Mouse (Mus musculus) lung, embryonic 14.5 days (tissue): ENCODE results near the gene Zfp276. TPM values are rescaled to one million over a fixed set of nuclear protein-coding genes. Genes with fewer than 3 reads are reported as not detected.
A peak's percentile ranks its signal among the peaks of the same experiment; 100 is the strongest.

Experiments
- ATAC-seq: fragments of 200-750 bp; cut with Nextera tagmentation; 2 replicates; pipeline ENCODE4 v1.8.0; 2017; ENCODE audit warnings: mild to moderate bottlenecking, moderate TSS enrichment, moderate library complexity; ENCODE audit not compliant: insufficient read depth
- DNase-seq: peaks from one replicate; pipeline ENCODE4 v3.0.0-alpha.2; 2015
- H3K27ac ChIP-seq: fragments of 300-500 bp; sonication (generic); 2 replicates; pipeline ENCODE4 v1.5.1; 2014; ENCODE audit warnings: low read depth, mild to moderate bottlenecking, moderate library complexity
- H3K27me3 ChIP-seq: fragments of 300-500 bp; sonication (generic); 2 replicates; pipeline ENCODE4 v1.6.1; 2014; ENCODE audit warnings: low read length, control low read depth; ENCODE audit not compliant: insufficient read depth
- H3K36me3 ChIP-seq: fragments of 300-500 bp; sonication (generic); 2 replicates; pipeline ENCODE4 v1.6.1; 2014; ENCODE audit warnings: control low read depth; ENCODE audit not compliant: insufficient read depth
- H3K4me1 ChIP-seq: fragments of 300-500 bp; sonication (generic); 2 replicates; pipeline ENCODE4 v1.6.1; 2014; ENCODE audit warnings: antibody characterized with exemption, control low read depth; ENCODE audit not compliant: insufficient read depth
- H3K4me2 ChIP-seq: fragments of 300-500 bp; sonication (generic); 2 replicates; pipeline ENCODE4 v1.6.1; 2014; ENCODE audit warnings: mild to moderate bottlenecking
- H3K4me3 ChIP-seq: fragments of 300-500 bp; sonication (generic); 2 replicates; pipeline ENCODE4 v1.5.1; 2014; ENCODE audit warnings: low read depth, low read length
- H3K9ac ChIP-seq: fragments of 300-500 bp; sonication (generic); 2 replicates; pipeline ENCODE4 v1.6.1; 2014
- H3K9me3 ChIP-seq: fragments of 300-500 bp; sonication (generic); 2 replicates; pipeline ENCODE4 v1.6.1; 2016; ENCODE audit warnings: low read depth, low read length, control low read depth
- CTCF ChIP-seq: IDR thresholded peaks from 2 replicates; pipeline ENCODE4 v1.5.1; 2016; ENCODE audit warnings: antibody characterized with exemption, low read depth
- WGBS: fragments of 180-500 bp; shearing (Covaris S2); extraction: QIAGEN DNeasy Blood & Tissue Kit; methylation state at CpG from one replicate; pipeline ENCODE4 v1.1.7; 2014; 5-methylcytosine and 5-hydroxymethylcytosine counted together
- polyA plus RNA-seq: library from polyadenylated mRNA; unstranded; fragments of >200 nt; fragmentation: Nextera tagmentation; extraction: Ambion mirVana; gene quantifications from 2 replicates; pipeline ENCODE4 v1.2.1, GENCODE M21; 2014

Gene Zfp276
- polyA plus RNA-seq, 1 experiment from 2014 or later: 26.6 TPM

- no peaks in the 10 kb centered on the region for H3K9me3 ChIP-seq
- H3K27ac ChIP-seq: no peak overlapping the region
- H3K27me3 ChIP-seq: peaks cover 21% of the 10 kb centered on the region; the same call in 1 of the 2 replicates
- H3K4me3 ChIP-seq: peak overlapping the region; percentile 56
- H3K4me1 ChIP-seq: 0 out of 2 replicates have a peak, but pooled peaks cover 6% of the 10 kb centered on the region
- H3K36me3 ChIP-seq: no peaks in the 10 kb centered on the region
- no peak for TF ChIP-seq CTCF
- ATAC-seq: no peak
- peak; percentile 27 for DNase-seq
- WGBS: 31% methylated on average over 13 of the region's 13 CpGs
- peak overlapping the region; percentile 58 for H3K9ac ChIP-seq
- H3K4me2 ChIP-seq: peak overlapping the region; percentile 93
These were observed 19.0 kb upstream of the Zfp276 start for GRCm38 (mm10) chr8:123234918-123235519.

- Histone ChIP-seq H3K4me2 (peak within 1 kb of the TSS; percentile 93), H3K4me3 (peak within 1 kb of the TSS; percentile 56), H3K27me3 (peaks cover 21% of the 10 kb centered on the region; the same call in 1 of the 2 replicates), H3K36me3 (no peaks in the 10 kb centered on the region), H3K9ac (peak within 1 kb of the TSS; percentile 58), H3K9me3 (no peaks in the 10 kb centered on the region), H3K27ac (no peak within 1 kb of the TSS), H3K4me1 (0 out of 2 replicates have a peak, but pooled peaks cover 6% of the 10 kb centered on the region)
- ATAC-seq (peak; percentile 86), DNase-seq (peak; percentile 92)
- 2% methylated on average over 57 of the region's 57 CpGs for WGBS
- TF ChIP-seq CTCF: peak; percentile 29; the same call in 1 of the 2 replicates
These were observed 18.2 kb upstream of the Zfp276 start, which contains the start of gene Spata2l for GRCm38 (mm10) chr8:123235520-123236497. Gene Spata2l (minus strand): TSS chr8:123236233.

GRCm38 (mm10) chr8:123239398-123239797, 14.6 kb upstream of the Zfp276 start:
- no peak overlapping the region for H3K4me3 ChIP-seq
- no peak overlapping the region for H3K9ac ChIP-seq
- DNase-seq: no peak
- 85% methylated on average over 10 of the region's 10 CpGs for WGBS
- peaks cover 22% of the 10 kb centered on the region for H3K36me3 ChIP-seq
- H3K4me1 ChIP-seq: 0 out of 2 replicates have a peak, but pooled peaks cover 6% of the 10 kb centered on the region
- ATAC-seq: no peak
- H3K9me3 ChIP-seq: no peaks in the 10 kb centered on the region
- TF ChIP-seq CTCF: no peak
- no peak overlapping the region for H3K27ac ChIP-seq
- H3K4me2 ChIP-seq: no peak overlapping the region
- peaks cover 15% of the 10 kb centered on the region; the same call in 1 of the 2 replicates for H3K27me3 ChIP-seq

GRCm38 (mm10) chr8:123242107-123242923, 11.7 kb upstream of the Zfp276 start:
- H3K4me3 ChIP-seq: no peak overlapping the region
- H3K9me3 ChIP-seq: no peaks in the 10 kb centered on the region
- H3K27me3 ChIP-seq: no peaks in the 10 kb centered on the region; the same call in 1 of the 2 replicates
- H3K27ac ChIP-seq: no peak overlapping the region
- TF ChIP-seq CTCF: no peak
- WGBS: 74% methylated on average over 7 of the region's 7 CpGs
- no peaks in the 10 kb centered on the region for H3K4me1 ChIP-seq
- no peak for DNase-seq
- no peak overlapping the region for H3K9ac ChIP-seq
- H3K36me3 ChIP-seq: peaks cover 51% of the 10 kb centered on the region
- no peak overlapping the region for H3K4me2 ChIP-seq
- no peak for ATAC-seq

- Histone ChIP-seq H3K9ac (no peak overlapping the region), H3K9me3 (no peaks in the 10 kb centered on the region), H3K27ac (no peak overlapping the region), H3K4me1 (no peaks in the 10 kb centered on the region), H3K27me3 (no peaks in the 10 kb centered on the region), H3K36me3 (peaks cover 59% of the 10 kb centered on the region), H3K4me2 (no peak overlapping the region), H3K4me3 (no peak overlapping the region)
- no peak for DNase-seq
- WGBS: 67% methylated on average over 11 of the region's 11 CpGs
- TF ChIP-seq CTCF: peak; percentile 38; the same call in 1 of the 2 replicates
- ATAC-seq: no peak
These were observed 10.9 kb upstream of the Zfp276 start for GRCm38 (mm10) chr8:123243053-123243452.

GRCm38 (mm10) chr8:123244382-123244781, 9.6 kb upstream of the Zfp276 start:
- Histone ChIP-seq H3K27me3 (no peaks in the 10 kb centered on the region), H3K4me3 (no peak overlapping the region), H3K27ac (no peak overlapping the region), H3K4me1 (no peaks in the 10 kb centered on the region), H3K4me2 (no peak overlapping the region), H3K36me3 (peaks cover 72% of the 10 kb centered on the region), H3K9ac (no peak overlapping the region), H3K9me3 (no peaks in the 10 kb centered on the region)
- WGBS: 90% methylated on average over 4 of the region's 4 CpGs
- no peak for TF ChIP-seq CTCF
- ATAC-seq: no peak
- no peak for DNase-seq
